Mouse (Mus musculus) liver, embryonic 15.5 days (tissue): Measurements from ENCODE around the gene Vapa. TPM values are rescaled to one million over a fixed set of nuclear protein-coding genes. Genes with fewer than 3 reads are reported as not detected.

Experiments used
- ATAC-seq: fragments of 200-750 bp; cut with Nextera tagmentation; 2 replicates; pipeline ENCODE4 v1.8.0; 2017; ENCODE audit warnings: moderate number of reproducible peaks, mild to moderate bottlenecking, moderate library complexity; ENCODE audit not compliant: insufficient read depth
- H3K27ac ChIP-seq: fragments of 300-500 bp; sonication (generic); replicated peaks from 2 replicates; pipeline ENCODE4 v1.5.1; 2015; ENCODE audit warnings: mild to moderate bottlenecking, inconsistent platforms
- H3K27me3 ChIP-seq: fragments of 300-500 bp; sonication (generic); 2 replicates; pipeline ENCODE4 v1.6.1; 2015; ENCODE audit warnings: mild to moderate bottlenecking, inconsistent platforms
- H3K36me3 ChIP-seq: fragments of 300-500 bp; sonication (generic); replicated peaks from 2 replicates; pipeline ENCODE4 v1.6.1; 2015; ENCODE audit warnings: moderate library complexity, mild to moderate bottlenecking, inconsistent platforms
- H3K4me1 ChIP-seq: fragments of 300-500 bp; sonication (generic); replicated peaks from 2 replicates; pipeline ENCODE4 v1.6.1; 2015; ENCODE audit warnings: inconsistent platforms
- H3K4me2 ChIP-seq: fragments of 300-500 bp; sonication (generic); 2 replicates; pipeline ENCODE4 v1.6.1; 2015; ENCODE audit warnings: moderate library complexity, mild to moderate bottlenecking, inconsistent platforms
- H3K4me3 ChIP-seq: fragments of 300-500 bp; sonication (generic); replicated peaks from 2 replicates; pipeline ENCODE4 v1.5.1; 2015; ENCODE audit warnings: mild to moderate bottlenecking, inconsistent platforms
- H3K9ac ChIP-seq: fragments of 300-500 bp; sonication (generic); 2 replicates; pipeline ENCODE4 v1.6.1; 2015; ENCODE audit warnings: moderate library complexity, mild to moderate bottlenecking, inconsistent platforms
- H3K9me3 ChIP-seq: fragments of 300-500 bp; sonication (generic); replicated peaks from 2 replicates; pipeline ENCODE4 v1.6.1; 2016; ENCODE audit warnings: inconsistent platforms
- WGBS: fragments of 180-500 bp; shearing (Covaris S2); methylation state at CpG from one replicate; pipeline ENCODE4 v1.1.7; 2015; ENCODE audit warnings: mixed read lengths; ENCODE audit not compliant: insufficient replicate concordance; 5-methylcytosine and 5-hydroxymethylcytosine counted together
- polyA plus RNA-seq: library from polyadenylated mRNA; unstranded; fragments of >200 nt; fragmentation: Nextera tagmentation; extraction: Ambion mirVana; gene quantifications from 2 replicates; pipeline ENCODE4 v1.2.1, GENCODE M21; 2015

Gene Vapa
- polyA plus RNA-seq, 1 experiment from 2014 or later = 63.9 TPM

GRCm38 (mm10) chr17:65623130-65623529, 9.8 kb upstream of the Vapa start:
- H3K9me3 ChIP-seq = no peaks in the 10 kb centered on the region
- H3K36me3 ChIP-seq = no peaks in the 10 kb centered on the region
- no peak overlapping the region for H3K9ac ChIP-seq
- no peaks in the 10 kb centered on the region for H3K27me3 ChIP-seq
- no peak overlapping the region for H3K4me2 ChIP-seq
- no peak overlapping the region for H3K27ac ChIP-seq
- no peak overlapping the region for H3K4me3 ChIP-seq
- no peaks in the 10 kb centered on the region for H3K4me1 ChIP-seq
- ATAC-seq = no peak

- whole genome bisulfite sequencing = 93% methylated on average over 2 of the region's 2 CpGs
- no peak for ATAC-seq
- H3K27ac ChIP-seq = no peak overlapping the region
- H3K9me3 ChIP-seq = no peaks in the 10 kb centered on the region
- H3K4me1 ChIP-seq = peaks cover 11% of the 10 kb centered on the region
- 0 out of 2 replicates have a peak, but pooled peaks cover 3% of the 10 kb centered on the region for H3K27me3 ChIP-seq
- no peak overlapping the region for H3K4me2 ChIP-seq
- no peaks in the 10 kb centered on the region for H3K36me3 ChIP-seq
- no peak overlapping the region for H3K9ac ChIP-seq
- H3K4me3 ChIP-seq = no peak overlapping the region
These were observed 5.1 kb upstream of the Vapa start for GRCm38 (mm10) chr17:65618431-65618830.

GRCm38 (mm10) chr17:65615678-65616077, 2.3 kb upstream of the Vapa start:
- WGBS = 29% methylated on average over 3 of the region's 3 CpGs
- Histone ChIP-seq H3K4me3 (no peak overlapping the region), H3K27ac (no peak overlapping the region), H3K27me3 (0 out of 2 replicates have a peak, but pooled peaks cover 3% of the 10 kb centered on the region), H3K4me2 (no peak overlapping the region), H3K4me1 (peaks cover 21% of the 10 kb centered on the region), H3K9ac (no peak overlapping the region), H3K36me3 (no peaks in the 10 kb centered on the region), H3K9me3 (no peaks in the 10 kb centered on the region)
- no peak for ATAC-seq

- Histone ChIP-seq H3K4me3 (peak overlapping the region; percentile 97), H3K9ac (peak overlapping the region; percentile 98), H3K27me3 (0 out of 2 replicates have a peak, but pooled peaks cover 3% of the 10 kb centered on the region), H3K9me3 (no peaks in the 10 kb centered on the region), H3K4me2 (peak overlapping the region; percentile 82), H3K4me1 (peaks cover 30% of the 10 kb centered on the region), H3K36me3 (peaks cover 4% of the 10 kb centered on the region; the same call in 1 of the 2 replicates), H3K27ac (peak overlapping the region; percentile 98)
- ATAC-seq = no peak
- WGBS = 5% methylated on average over 9 of the region's 9 CpGs
These were observed 1.1 kb upstream of the Vapa start for GRCm38 (mm10) chr17:65614431-65614830.

DNA sequence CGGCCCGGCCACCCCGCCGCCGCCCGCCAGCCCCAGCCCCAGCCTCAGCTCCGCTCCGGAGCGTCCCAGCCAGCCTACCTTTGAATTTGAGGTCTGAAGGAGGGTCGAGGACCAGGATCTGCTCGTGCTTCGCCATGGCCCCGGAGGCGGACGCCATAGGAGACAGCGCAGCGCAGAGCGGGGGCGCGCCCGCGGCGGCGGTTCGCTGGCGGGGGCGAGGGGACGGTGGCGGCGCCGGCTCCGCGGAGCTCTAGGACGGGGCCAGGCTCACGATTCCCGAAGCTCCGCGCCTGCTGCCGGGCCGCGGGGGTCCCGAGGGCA, 253 bp downstream of the Vapa start:
- Histone ChIP-seq H3K4me1 (peaks cover 43% of the 10 kb centered on the region), H3K9ac (peak overlapping the region; percentile 98), H3K4me3 (peak overlapping the region; percentile 97), H3K9me3 (no peaks in the 10 kb centered on the region), H3K36me3 (peaks cover 11% of the 10 kb centered on the region; the same call in 1 of the 2 replicates), H3K27me3 (0 out of 2 replicates have a peak, but pooled peaks cover 3% of the 10 kb centered on the region), H3K27ac (peak overlapping the region; percentile 98), H3K4me2 (peak overlapping the region; percentile 82)
- ATAC-seq = peak; percentile 65
- under 1% methylated on average over 42 of the region's 42 CpGs for WGBS

GRCm38 (mm10) chr17:65612391-65613141, 789 bp downstream of the Vapa start:
- no peaks in the 10 kb centered on the region for H3K9me3 ChIP-seq
- WGBS = under 1% methylated on average over 71 of the region's 91 CpGs
- H3K27me3 ChIP-seq = 0 out of 2 replicates have a peak, but pooled peaks cover 3% of the 10 kb centered on the region
- H3K4me2 ChIP-seq = peak overlapping the region; percentile 82
- peaks cover 48% of the 10 kb centered on the region for H3K4me1 ChIP-seq
- H3K27ac ChIP-seq = peak overlapping the region; percentile 98
- peak; percentile 52 for ATAC-seq
- peak overlapping the region; percentile 97 for H3K4me3 ChIP-seq
- peak overlapping the region; percentile 98 for H3K9ac ChIP-seq
- peaks cover 11% of the 10 kb centered on the region; the same call in 1 of the 2 replicates for H3K36me3 ChIP-seq

- Histone ChIP-seq H3K27me3 (0 out of 2 replicates have a peak, but pooled peaks cover 3% of the 10 kb centered on the region), H3K9me3 (no peaks in the 10 kb centered on the region), H3K4me2 (peak overlapping the region; percentile 82), H3K27ac (0 out of 2 replicates have a peak overlapping the region, but pooled peaks have one; percentile 19), H3K4me1 (peaks cover 56% of the 10 kb centered on the region), H3K9ac (peak overlapping the region; percentile 98; the same call in 1 of the 2 replicates), H3K4me3 (peak overlapping the region; percentile 97), H3K36me3 (peaks cover 11% of the 10 kb centered on the region; the same call in 1 of the 2 replicates)
- WGBS = 4% methylated on average over 4 of the region's 4 CpGs
- no peak for ATAC-seq
These were observed 1.6 kb downstream of the Vapa start for GRCm38 (mm10) chr17:65611721-65612120.

DNA sequence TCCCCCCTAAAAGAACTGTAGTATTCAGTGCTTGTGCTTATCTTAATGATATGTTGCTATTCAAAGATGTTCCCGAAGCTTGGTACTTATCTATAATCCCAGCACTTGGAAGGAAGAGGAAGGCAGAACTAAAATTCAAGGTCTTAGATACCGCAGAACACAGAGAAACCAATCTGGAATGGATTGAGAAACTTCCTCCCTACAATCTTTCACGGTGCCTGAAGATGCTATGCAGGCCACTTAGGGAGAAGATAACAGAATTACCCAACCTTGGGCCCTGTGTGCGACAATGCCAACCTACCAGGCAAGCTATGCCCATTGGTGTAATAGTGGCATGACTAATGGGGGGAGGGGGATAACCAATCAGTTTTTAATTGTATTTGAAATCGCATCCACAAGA, 4.6 kb downstream of the Vapa start:
- Histone ChIP-seq H3K27ac (peak overlapping the region; percentile 48), H3K4me1 (peaks cover 75% of the 10 kb centered on the region), H3K9ac (no peak overlapping the region), H3K27me3 (no peaks in the 10 kb centered on the region), H3K4me3 (no peak overlapping the region), H3K9me3 (no peaks in the 10 kb centered on the region), H3K4me2 (peak overlapping the region; percentile 43), H3K36me3 (peaks cover 11% of the 10 kb centered on the region; the same call in 1 of the 2 replicates)
- no peak for ATAC-seq
- WGBS = 19% methylated on average over 5 of the region's 5 CpGs

DNA sequence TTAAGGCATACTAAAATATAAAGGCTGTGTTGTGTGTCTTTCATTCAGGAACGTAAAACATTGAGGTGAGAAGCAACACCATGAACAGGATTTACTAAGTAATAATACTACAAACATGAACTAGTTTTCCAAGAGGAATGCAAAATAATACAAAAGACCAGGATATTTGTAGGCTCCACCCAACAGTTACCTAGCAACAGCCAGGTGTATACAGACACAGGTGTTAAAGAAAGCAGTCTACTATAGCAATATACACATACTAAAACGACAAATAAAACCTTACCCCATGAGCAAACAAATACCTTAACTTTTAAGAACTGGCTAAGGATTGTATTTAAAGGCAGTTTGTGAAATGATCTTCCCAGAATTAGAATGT, 5.1 kb downstream of the Vapa start:
- no peak overlapping the region for H3K9ac ChIP-seq
- H3K36me3 ChIP-seq = peaks cover 11% of the 10 kb centered on the region; the same call in 1 of the 2 replicates
- peaks cover 76% of the 10 kb centered on the region for H3K4me1 ChIP-seq
- ATAC-seq = no peak
- 67% methylated on average over 2 of the region's 2 CpGs for WGBS
- H3K27me3 ChIP-seq = no peaks in the 10 kb centered on the region
- no peaks in the 10 kb centered on the region for H3K9me3 ChIP-seq
- H3K4me2 ChIP-seq = peak overlapping the region; percentile 43
- no peak overlapping the region for H3K4me3 ChIP-seq
- peak overlapping the region; percentile 70; the same call in 1 of the 2 replicates for H3K27ac ChIP-seq

- Histone ChIP-seq H3K27me3 (no peaks in the 10 kb centered on the region), H3K27ac (peak overlapping the region; percentile 70), H3K9ac (no peak overlapping the region), H3K4me2 (peak overlapping the region; percentile 43), H3K4me1 (peaks cover 80% of the 10 kb centered on the region), H3K4me3 (no peak overlapping the region), H3K9me3 (no peaks in the 10 kb centered on the region), H3K36me3 (peaks cover 11% of the 10 kb centered on the region; the same call in 1 of the 2 replicates)
- 24% methylated on average over 7 of the region's 7 CpGs for WGBS
- no peak for ATAC-seq
These were observed 5.6 kb downstream of the Vapa start for GRCm38 (mm10) chr17:65607574-65608311.

DNA sequence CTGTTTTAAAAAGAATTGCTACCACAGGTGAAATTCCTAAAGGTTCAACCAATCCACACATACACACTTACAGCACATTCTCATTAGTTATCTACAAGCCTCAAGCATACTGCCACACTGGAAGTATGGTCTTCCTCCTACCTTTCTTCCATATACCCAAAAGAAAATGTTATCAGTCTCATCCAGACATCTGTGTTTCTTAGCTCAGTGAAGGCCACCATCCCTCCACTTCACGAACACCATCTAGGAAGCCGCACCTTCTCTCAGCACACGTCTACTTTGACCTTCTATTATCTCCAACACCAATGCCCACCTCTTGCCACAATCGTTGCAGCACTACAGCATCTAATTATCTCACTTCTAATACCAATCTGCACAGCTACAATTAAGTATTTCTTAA, 7.3 kb downstream of the Vapa start:
- peaks cover 11% of the 10 kb centered on the region; the same call in 1 of the 2 replicates for H3K36me3 ChIP-seq
- no peak overlapping the region for H3K4me3 ChIP-seq
- H3K9me3 ChIP-seq = no peaks in the 10 kb centered on the region
- peak overlapping the region; percentile 43 for H3K4me2 ChIP-seq
- peak overlapping the region; percentile 70 for H3K27ac ChIP-seq
- H3K27me3 ChIP-seq = no peaks in the 10 kb centered on the region
- 25% methylated on average over 4 of the region's 4 CpGs for WGBS
- H3K9ac ChIP-seq = no peak overlapping the region
- peaks cover 79% of the 10 kb centered on the region for H3K4me1 ChIP-seq
- peak; percentile 89 for ATAC-seq
